Mouse (Mus musculus) neural tube, embryonic 13.5 days (tissue): Measurements from ENCODE around the gene Agpat4. TPM values are rescaled to one million over a fixed set of nuclear protein-coding genes. Genes with fewer than 3 reads are reported as not detected.

Source experiments
- ATAC-seq: fragments of 200-750 bp; cut with Nextera tagmentation; 2 replicates; pipeline ENCODE4 v1.8.0; 2017; ENCODE audit warnings: low read depth, mild to moderate bottlenecking, moderate TSS enrichment, moderate library complexity
- H3K27ac ChIP-seq: fragments of 300-500 bp; sonication (generic); replicated peaks from 2 replicates; pipeline ENCODE4 v1.5.1; 2015; ENCODE audit warnings: moderate library complexity, mild to moderate bottlenecking, inconsistent platforms
- H3K27me3 ChIP-seq: fragments of 300-500 bp; sonication (generic); 2 replicates; pipeline ENCODE4 v1.6.1; 2015; ENCODE audit warnings: mild to moderate bottlenecking, inconsistent platforms
- H3K36me3 ChIP-seq: fragments of 300-500 bp; sonication (generic); 2 replicates; pipeline ENCODE4 v1.6.1; 2015; ENCODE audit warnings: mild to moderate bottlenecking, inconsistent platforms
- H3K4me1 ChIP-seq: fragments of 300-500 bp; sonication (generic); replicated peaks from 2 replicates; pipeline ENCODE4 v1.6.1; 2015; ENCODE audit warnings: inconsistent platforms
- H3K4me2 ChIP-seq: fragments of 300-500 bp; sonication (generic); 2 replicates; pipeline ENCODE4 v1.6.1; 2015; ENCODE audit warnings: inconsistent platforms, mild to moderate bottlenecking, moderate library complexity
- H3K4me3 ChIP-seq: fragments of 300-500 bp; sonication (generic); 2 replicates; pipeline ENCODE4 v1.5.1; 2015; ENCODE audit warnings: mild to moderate bottlenecking, inconsistent platforms
- H3K9ac ChIP-seq: fragments of 300-500 bp; sonication (generic); 2 replicates; pipeline ENCODE4 v1.6.1; 2015; ENCODE audit warnings: moderate library complexity, mild to moderate bottlenecking, inconsistent platforms
- H3K9me3 ChIP-seq: fragments of 300-500 bp; sonication (generic); 2 replicates; pipeline ENCODE4 v1.6.1; 2016; ENCODE audit warnings: inconsistent platforms
- WGBS: fragments of 180-500 bp; shearing (Covaris S2); methylation state at CpG from one replicate; pipeline ENCODE4 v1.1.7; 2015; 5-methylcytosine and 5-hydroxymethylcytosine counted together
- polyA plus RNA-seq: library from polyadenylated mRNA; unstranded; fragments of >200 nt; fragmentation: Nextera tagmentation; extraction: Ambion mirVana; gene quantifications from 2 replicates; pipeline ENCODE4 v1.2.1, GENCODE M21; 2015

Gene Agpat4
- polyA plus RNA-seq, 1 experiment from 2014 or later = 41.8 TPM

- no peak overlapping the region for H3K4me3 ChIP-seq
- no peak overlapping the region for H3K4me2 ChIP-seq
- no peaks in the 10 kb centered on the region for H3K27me3 ChIP-seq
- no peaks in the 10 kb centered on the region; the same call in 1 of the 2 replicates for H3K4me1 ChIP-seq
- 84% methylated on average over 4 of the region's 4 CpGs for WGBS
- no peak for ATAC-seq
- H3K27ac ChIP-seq = no peak overlapping the region
- peaks cover 42% of the 10 kb centered on the region for H3K36me3 ChIP-seq
- no peaks in the 10 kb centered on the region for H3K9me3 ChIP-seq
- no peak overlapping the region for H3K9ac ChIP-seq
Measured at GRCm38 (mm10) chr17:12127056-12127455, 8.6 kb downstream of the Agpat4 start.

GRCm38 (mm10) chr17:12128976-12129375, 10.5 kb downstream of the Agpat4 start:
- H3K4me2 ChIP-seq = no peak overlapping the region
- 77% methylated on average over 2 of the region's 2 CpGs for WGBS

GRCm38 (mm10) chr17:12131171-12131570, 12.7 kb downstream of the Agpat4 start:
- Histone ChIP-seq H3K4me1 (no peaks in the 10 kb centered on the region; the same call in 1 of the 2 replicates), H3K27ac (no peak overlapping the region), H3K27me3 (no peaks in the 10 kb centered on the region), H3K4me3 (no peak overlapping the region), H3K9ac (no peak overlapping the region), H3K36me3 (0 out of 2 replicates have a peak, but pooled peaks cover 28% of the 10 kb centered on the region), H3K9me3 (no peaks in the 10 kb centered on the region), H3K4me2 (no peak overlapping the region)
- WGBS = 84% methylated on average over 5 of the region's 5 CpGs
- no peak for ATAC-seq

More at GRCm38 (mm10) chr17:12128976-12129375, 10.5 kb downstream of the Agpat4 start:
- no peak overlapping the region for H3K27ac ChIP-seq
- H3K9me3 ChIP-seq = no peaks in the 10 kb centered on the region
- H3K4me1 ChIP-seq = no peaks in the 10 kb centered on the region; the same call in 1 of the 2 replicates
- H3K27me3 ChIP-seq = no peaks in the 10 kb centered on the region
- H3K9ac ChIP-seq = no peak overlapping the region
- ATAC-seq = no peak
- peaks cover 48% of the 10 kb centered on the region for H3K36me3 ChIP-seq
- no peak overlapping the region for H3K4me3 ChIP-seq

GRCm38 (mm10) chr17:12131581-12131980, 13.1 kb downstream of the Agpat4 start:
- Histone ChIP-seq H3K27me3 (no peaks in the 10 kb centered on the region), H3K4me1 (no peaks in the 10 kb centered on the region; the same call in 1 of the 2 replicates), H3K36me3 (0 out of 2 replicates have a peak, but pooled peaks cover 25% of the 10 kb centered on the region), H3K9me3 (no peaks in the 10 kb centered on the region), H3K4me2 (no peak overlapping the region), H3K27ac (no peak overlapping the region), H3K9ac (no peak overlapping the region), H3K4me3 (no peak overlapping the region)
- 92% methylated on average over 7 of the region's 7 CpGs for WGBS
- no peak for ATAC-seq

GRCm38 (mm10) chr17:12132904-12133303, 14.4 kb downstream of the Agpat4 start:
- 0 out of 2 replicates have a peak, but pooled peaks cover 18% of the 10 kb centered on the region for H3K36me3 ChIP-seq
- no peaks in the 10 kb centered on the region for H3K9me3 ChIP-seq
- no peak overlapping the region for H3K27ac ChIP-seq
- no peaks in the 10 kb centered on the region; the same call in 1 of the 2 replicates for H3K4me1 ChIP-seq
- no peak overlapping the region for H3K4me3 ChIP-seq
- WGBS = 96% methylated on average over 3 of the region's 3 CpGs
- H3K4me2 ChIP-seq = no peak overlapping the region
- no peak for ATAC-seq
- H3K27me3 ChIP-seq = no peaks in the 10 kb centered on the region
- H3K9ac ChIP-seq = no peak overlapping the region

- no peaks in the 10 kb centered on the region; the same call in 1 of the 2 replicates for H3K4me1 ChIP-seq
- H3K27ac ChIP-seq = no peak overlapping the region
- WGBS = 92% methylated on average over 8 of the region's 8 CpGs
- no peaks in the 10 kb centered on the region for H3K9me3 ChIP-seq
- H3K27me3 ChIP-seq = no peaks in the 10 kb centered on the region
- ATAC-seq = no peak
- H3K4me2 ChIP-seq = no peak overlapping the region
- no peak overlapping the region for H3K4me3 ChIP-seq
- H3K36me3 ChIP-seq = 0 out of 2 replicates have a peak, but pooled peaks cover 18% of the 10 kb centered on the region
- no peak overlapping the region for H3K9ac ChIP-seq
Measured at GRCm38 (mm10) chr17:12133985-12134384, 15.5 kb downstream of the Agpat4 start.

GRCm38 (mm10) chr17:12134975-12135633, 16.6 kb downstream of the Agpat4 start:
- WGBS = 95% methylated on average over 12 of the region's 12 CpGs
- H3K27ac ChIP-seq = no peak overlapping the region
- H3K27me3 ChIP-seq = no peaks in the 10 kb centered on the region
- 0 out of 2 replicates have a peak, but pooled peaks cover 18% of the 10 kb centered on the region for H3K36me3 ChIP-seq
- H3K4me2 ChIP-seq = no peak overlapping the region
- H3K9ac ChIP-seq = no peak overlapping the region
- no peaks in the 10 kb centered on the region for H3K4me1 ChIP-seq
- H3K4me3 ChIP-seq = no peak overlapping the region
- ATAC-seq = no peak
- H3K9me3 ChIP-seq = no peaks in the 10 kb centered on the region

- 0 out of 2 replicates have a peak, but pooled peaks cover 2% of the 10 kb centered on the region for H3K36me3 ChIP-seq
- H3K9ac ChIP-seq = no peak overlapping the region
- H3K4me3 ChIP-seq = no peak overlapping the region
- H3K4me1 ChIP-seq = no peaks in the 10 kb centered on the region
- WGBS = 96% methylated on average over 6 of the region's 6 CpGs
- H3K27me3 ChIP-seq = no peaks in the 10 kb centered on the region
- H3K9me3 ChIP-seq = no peaks in the 10 kb centered on the region
- no peak overlapping the region for H3K27ac ChIP-seq
- ATAC-seq = no peak
- H3K4me2 ChIP-seq = no peak overlapping the region
Measured at GRCm38 (mm10) chr17:12138355-12138754, 19.9 kb downstream of the Agpat4 start.

- Histone ChIP-seq H3K36me3 (no peaks in the 10 kb centered on the region), H3K27me3 (no peaks in the 10 kb centered on the region), H3K27ac (no peak overlapping the region), H3K9me3 (no peaks in the 10 kb centered on the region), H3K4me2 (no peak overlapping the region), H3K4me3 (no peak overlapping the region), H3K4me1 (no peaks in the 10 kb centered on the region), H3K9ac (no peak overlapping the region)
- 89% methylated on average over 5 of the region's 5 CpGs for WGBS
- ATAC-seq = no peak
Measured at GRCm38 (mm10) chr17:12143948-12144364, 25.5 kb downstream of the Agpat4 start.

- no peaks in the 10 kb centered on the region for H3K4me1 ChIP-seq
- no peaks in the 10 kb centered on the region for H3K9me3 ChIP-seq
- 0 out of 2 replicates have a peak, but pooled peaks cover 3% of the 10 kb centered on the region for H3K36me3 ChIP-seq
- 92% methylated on average over 5 of the region's 5 CpGs for WGBS
- ATAC-seq = no peak
- H3K4me2 ChIP-seq = no peak overlapping the region
- H3K27me3 ChIP-seq = no peaks in the 10 kb centered on the region
- no peak overlapping the region for H3K4me3 ChIP-seq
- no peak overlapping the region for H3K9ac ChIP-seq
- no peak overlapping the region for H3K27ac ChIP-seq
Measured at GRCm38 (mm10) chr17:12146132-12146681, 27.7 kb downstream of the Agpat4 start.

- no peak for ATAC-seq
- H3K9ac ChIP-seq = no peak overlapping the region
- H3K4me3 ChIP-seq = no peak overlapping the region
- H3K27ac ChIP-seq = no peak overlapping the region
- H3K4me1 ChIP-seq = no peaks in the 10 kb centered on the region
- H3K27me3 ChIP-seq = no peaks in the 10 kb centered on the region
- 94% methylated on average over 4 of the region's 4 CpGs for WGBS
- H3K9me3 ChIP-seq = no peaks in the 10 kb centered on the region
- H3K36me3 ChIP-seq = peaks cover 19% of the 10 kb centered on the region
- H3K4me2 ChIP-seq = no peak overlapping the region
Measured at GRCm38 (mm10) chr17:12147830-12148229, 29.3 kb downstream of the Agpat4 start.

GRCm38 (mm10) chr17:12149232-12149861, 30.8 kb downstream of the Agpat4 start:
- H3K4me2 ChIP-seq = no peak overlapping the region
- H3K27ac ChIP-seq = no peak overlapping the region
- no peaks in the 10 kb centered on the region for H3K9me3 ChIP-seq
- 94% methylated on average over 6 of the region's 6 CpGs for WGBS
- peaks cover 33% of the 10 kb centered on the region for H3K36me3 ChIP-seq
- ATAC-seq = no peak
- no peak overlapping the region for H3K4me3 ChIP-seq
- H3K9ac ChIP-seq = no peak overlapping the region
- no peaks in the 10 kb centered on the region for H3K27me3 ChIP-seq
- no peaks in the 10 kb centered on the region for H3K4me1 ChIP-seq
